8 mouse cellular contexts compared by ENCODE assay signal in the genomic region with DNA sequence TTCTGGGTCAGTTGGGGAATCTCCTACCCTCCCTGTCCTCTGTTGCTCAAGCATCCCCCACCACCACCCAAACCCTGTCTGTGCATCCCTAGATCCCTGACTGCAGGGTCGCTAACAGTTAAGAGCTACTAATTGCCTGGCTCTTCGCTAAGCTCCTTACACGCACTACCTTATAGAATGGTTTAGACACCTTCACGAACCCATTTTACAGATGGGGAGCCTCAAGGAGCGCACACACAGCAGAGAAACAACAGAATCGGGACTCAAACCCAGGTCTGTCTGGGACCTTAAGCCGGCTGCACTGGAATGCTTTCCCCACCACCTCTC. TPM values are rescaled to one million over a fixed set of nuclear protein-coding genes. Genes with fewer than 3 reads are reported as not detected.
DNase-seq lines count a peak whose midpoint lies in the region; ATAC-seq and TF ChIP-seq lines count a peak whose summit lies in the region.

No protein-coding gene starts in this region.

- TF ChIP-seq EP300 in heart, adult 2 months (IDR thresholded peaks at IDR 0.05; ENCODE audit: insufficient read depth, low read depth, low read length) = no peak

- TF ChIP-seq CTCF in heart, adult 2 months (IDR thresholded peaks at IDR 0.05) = no peak
- TF ChIP-seq CTCF in C2C12 (IDR thresholded peaks at IDR 0.05; ENCODE audit: control insufficient read depth, insufficient read depth, insufficient read length) = no peak

- no peaks in the 10 kb centered on the region for H3K9me3 ChIP-seq in forebrain, embryonic 11.5 days (ENCODE audit: control insufficient read depth, low read length)
- no peaks in the 10 kb centered on the region for H3K9me3 ChIP-seq in liver, embryonic 12.5 days (replicated peaks)

- H3ac ChIP-seq in C2C12 (ENCODE audit: control insufficient read depth, insufficient read length, low read depth) = peak overlapping the region; percentile 64

- 7% methylated on average over 7 of the region's 7 CpGs for WGBS in heart, adult 2 months
- WGBS in forebrain, embryonic 11.5 days = 11% methylated on average over 7 of the region's 7 CpGs
- WGBS in liver, embryonic 12.5 days (ENCODE audit: insufficient replicate concordance) = 6% methylated on average over 7 of the region's 7 CpGs

- no peak for TF ChIP-seq POLR2A in heart, adult 2 months (IDR thresholded peaks at IDR 0.05; ENCODE audit: insufficient read depth, low read depth, low read length)

- ATAC-seq in forebrain, embryonic 11.5 days (replicated peaks; ENCODE audit: low FRiP score) = no peak
- no peak; the same call in 1 of the 2 replicates for ATAC-seq in liver, embryonic 12.5 days

- H3K27ac ChIP-seq in heart, adult 2 months = peak overlapping the region; percentile 87
- H3K27ac ChIP-seq in forebrain, embryonic 11.5 days (ENCODE audit: low read depth, low read length) = no peak overlapping the region
- H3K27ac ChIP-seq in liver, embryonic 12.5 days = peak overlapping the region; percentile 49

- no peaks in the 10 kb centered on the region for H3K79me3 ChIP-seq in C2C12 (ENCODE audit: low read depth)

- H3K4me2 ChIP-seq in forebrain, embryonic 11.5 days (ENCODE audit: low read depth, low read length, severe bottlenecking) = peak overlapping the region; percentile 73
- H3K4me2 ChIP-seq in liver, embryonic 12.5 days = peak overlapping the region; percentile 80

- H3K79me2 ChIP-seq in heart, adult 2 months (replicated peaks; ENCODE audit: control insufficient read depth, insufficient read depth, low read length) = no peaks in the 10 kb centered on the region
- H3K79me2 ChIP-seq in C2C12 (ENCODE audit: control insufficient read depth, insufficient read depth) = no peaks in the 10 kb centered on the region

- peaks cover 4% of the 10 kb centered on the region for H3K4me1 ChIP-seq in heart, adult 2 months (ENCODE audit: control insufficient read depth, insufficient read depth, low read length)
- peaks cover 4% of the 10 kb centered on the region; the same call in 1 of the 2 replicates for H3K4me1 ChIP-seq in forebrain, embryonic 11.5 days (replicated peaks; ENCODE audit: control insufficient read depth, insufficient read depth, low read length)
- peaks cover 23% of the 10 kb centered on the region for H3K4me1 ChIP-seq in liver, embryonic 12.5 days

- H3K4me3 ChIP-seq in heart, adult 2 months = peak overlapping the region; percentile 72
- peak overlapping the region; percentile 53 for H3K4me3 ChIP-seq in C2C12 (ENCODE audit: insufficient read depth, poor library complexity, severe bottlenecking)
- peak overlapping the region; percentile 57 for H3K4me3 ChIP-seq in forebrain, embryonic 11.5 days (ENCODE audit: low read depth, low read length)
- H3K4me3 ChIP-seq in liver, embryonic 12.5 days = peak overlapping the region; percentile 74

- DNase-seq in heart, adult 2 months = no peak
- no peak for DNase-seq in heart, postnatal 36 days
- DNase-seq in forebrain, embryonic 11.5 days (ENCODE audit: low spot score) = no peak
- DNase-seq in ovary, postnatal 14 days (ENCODE audit: low spot score) = no peak
- DNase-seq in right cerebral cortex, adult 2 months (ENCODE audit: low spot score in 2 of 2) = no peak
- no peak for DNase-seq in natural killer cell, adult 2 months (ENCODE audit: low spot score in 2 of 2)

- H3K27me3 ChIP-seq in heart, adult 2 months (ENCODE audit: control insufficient read depth, insufficient read depth, low read length) = no peaks in the 10 kb centered on the region
- no peaks in the 10 kb centered on the region for H3K27me3 ChIP-seq in C2C12 (ENCODE audit: control insufficient read depth, insufficient read depth, insufficient read length)
- H3K27me3 ChIP-seq in forebrain, embryonic 11.5 days (ENCODE audit: control insufficient read depth, insufficient read depth, low read length) = no peaks in the 10 kb centered on the region
- H3K27me3 ChIP-seq in liver, embryonic 12.5 days (replicated peaks) = no peaks in the 10 kb centered on the region

- intact Hi-C loops in heart, adult 2 months (cut with DNase I) = loop anchor here (1.0 to 2.0 kb wide), 3 partner anchors 52 to 134 kb away; partner anchors contain the start of genes Hspb11, Lrrc42 and Ndc1
- intact Hi-C loops in heart, postnatal 36 days (cut with DNase I) = loop anchor here (2.0 kb wide), 1 partner anchor 136 kb away; the partner anchor contains the start of genes Tceanc2 and Tmem59

- H3K36me3 ChIP-seq in heart, adult 2 months (ENCODE audit: control insufficient read depth, insufficient read depth, low read length) = no peaks in the 10 kb centered on the region
- no peaks in the 10 kb centered on the region for H3K36me3 ChIP-seq in C2C12 (ENCODE audit: control insufficient read depth, insufficient read depth)
- no peaks in the 10 kb centered on the region for H3K36me3 ChIP-seq in forebrain, embryonic 11.5 days (ENCODE audit: control insufficient read depth, insufficient read depth, low read length)
- H3K36me3 ChIP-seq in liver, embryonic 12.5 days = peaks cover 28% of the 10 kb centered on the region

- peak overlapping the region; percentile 82 for H3K9ac ChIP-seq in heart, adult 2 months (ENCODE audit: low read depth, low read length)
- peak overlapping the region; percentile 56 for H3K9ac ChIP-seq in forebrain, embryonic 11.5 days (ENCODE audit: low read length)
- peak overlapping the region; percentile 73 for H3K9ac ChIP-seq in liver, embryonic 12.5 days

TF ChIP-seq in C2C12, 6 proteins besides CTCF, POLR2A, EP300 and RAD21:
- TF ChIP-seq MAX (IDR thresholded peaks at IDR 0.05) (no peak), MYOG (IDR thresholded peaks at IDR 0.05; ENCODE audit: control insufficient read depth, extremely low read depth, insufficient read length) (no peak), USF1 (IDR thresholded peaks at IDR 0.05; ENCODE audit: low read depth) (no peak)

RNA-seq across cellular contexts. Expression of gene Yipf1, which starts 0.3 kb away (rescaled TPM):
- 10 to 100 TPM; 17.6 to 19.3 TPM for total RNA-seq in heart, adult 2 months (2021)
- polyA plus RNA-seq in heart, adult 2 months (2012; rRNA removed) = 23.3 and 28.9 TPM in 2 replicates
- total RNA-seq in heart, postnatal 36 days (2021) = 10 to 100 TPM; 21.2 to 22.7 TPM
- 35.1 TPM for polyA plus RNA-seq in C2C12 (2012; fragmentation: generic; extraction: Trizol)
- polyA plus RNA-seq in forebrain, embryonic 11.5 days (2014; fragmentation: Nextera tagmentation; extraction: Ambion mirVana) = 35.6 and 40.8 TPM in 2 replicates
- polyA plus RNA-seq in liver, embryonic 12.5 days (2016; fragmentation: Nextera tagmentation; extraction: Ambion mirVana) = 28.4 and 30.0 TPM in 2 replicates

RNA-seq across cellular contexts. Expression of gene Dio1, which starts 7.5 kb away (rescaled TPM):
- total RNA-seq in heart, adult 2 months (2021) = not detected
- polyA plus RNA-seq in heart, adult 2 months (2012; rRNA removed) = not detected in 2 replicates
- not detected for total RNA-seq in heart, postnatal 36 days (2021)
- not detected for polyA plus RNA-seq in C2C12 (2012; fragmentation: generic; extraction: Trizol)
- not detected in 2 replicates for polyA plus RNA-seq in forebrain, embryonic 11.5 days (2014; fragmentation: Nextera tagmentation; extraction: Ambion mirVana)
- polyA plus RNA-seq in liver, embryonic 12.5 days (2016; fragmentation: Nextera tagmentation; extraction: Ambion mirVana) = not detected in 2 replicates

RNA-seq across cellular contexts. Expression of gene Ndc1, which starts 53.1 kb away (rescaled TPM):
- 10 to 100 TPM; 10.2 to 11.3 TPM for total RNA-seq in heart, adult 2 months (2021)
- 15.4 and 22.2 TPM in 2 replicates for polyA plus RNA-seq in heart, adult 2 months (2012; rRNA removed)
- 10 to 100 TPM; 10.4 to 11.9 TPM for total RNA-seq in heart, postnatal 36 days (2021)
- polyA plus RNA-seq in C2C12 (2012; fragmentation: generic; extraction: Trizol) = 22.8 TPM
- 53.7 and 54.5 TPM in 2 replicates for polyA plus RNA-seq in forebrain, embryonic 11.5 days (2014; fragmentation: Nextera tagmentation; extraction: Ambion mirVana)
- 28.9 and 30.3 TPM in 2 replicates for polyA plus RNA-seq in liver, embryonic 12.5 days (2016; fragmentation: Nextera tagmentation; extraction: Ambion mirVana)
